Mouse (Mus musculus) heart, postnatal 4 days (tissue): ENCODE results near the gene Kcnma1. TPM values are rescaled to one million over a fixed set of nuclear protein-coding genes. Genes with fewer than 3 reads are reported as not detected.
A peak's percentile ranks its signal among the peaks of the same experiment; 100 is the strongest.

ENCODE experiments used
- DNase-seq: peaks from one replicate; pipeline ENCODE4 v3.0.0; 2021
- total RNA-seq, 2 experiments: library from RNA; stranded (reverse); gene quantifications; 2 replicates each; pipeline ENCODE4 v1.2.3; 2021

Kcnma1 gene
- total RNA-seq, 2 experiments from 2014 or later, result 0.43 to 0.48 TPM

DNA sequence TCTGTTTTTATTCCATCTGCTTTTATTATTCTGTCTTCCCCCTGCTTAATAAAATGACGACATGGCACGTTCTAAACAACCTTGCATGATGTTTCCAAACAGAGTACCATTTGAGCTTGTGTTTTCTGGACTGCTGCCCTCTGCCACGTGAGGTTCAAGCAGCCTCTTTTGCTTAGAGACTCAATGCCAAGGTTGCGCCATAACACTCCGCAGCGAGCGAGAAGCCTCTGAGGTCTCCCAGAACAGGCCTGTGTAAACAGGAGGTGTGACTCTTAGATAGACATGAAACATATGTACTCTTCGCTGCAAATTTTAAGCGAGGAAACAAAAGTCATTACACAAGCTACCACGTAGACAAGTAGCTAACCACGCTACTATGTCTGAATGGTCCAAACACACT lies 55.2 kb downstream of the Kcnma1 start:
- DNase-seq, result no peak

DNA sequence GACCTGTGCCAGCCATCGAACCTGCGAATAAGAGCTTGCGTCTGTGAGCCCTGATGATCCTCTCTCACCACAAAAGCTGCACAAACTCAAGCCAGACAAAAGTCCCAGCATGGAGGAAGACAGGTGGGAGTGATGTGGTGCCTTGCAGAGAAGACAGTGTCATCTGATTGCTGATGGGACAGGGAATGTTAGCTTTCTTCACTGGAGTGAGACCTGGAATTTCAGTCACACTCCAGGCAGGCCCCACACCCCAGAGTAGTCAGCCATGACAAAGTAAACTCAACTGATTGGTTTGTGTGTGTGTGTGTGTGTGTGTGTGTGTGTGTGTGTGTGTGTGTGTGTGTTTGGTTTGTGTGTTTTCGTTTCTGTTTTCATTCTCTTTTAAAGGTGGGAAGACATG lies 57.0 kb downstream of the Kcnma1 start:
- no peak for DNase-seq

DNA sequence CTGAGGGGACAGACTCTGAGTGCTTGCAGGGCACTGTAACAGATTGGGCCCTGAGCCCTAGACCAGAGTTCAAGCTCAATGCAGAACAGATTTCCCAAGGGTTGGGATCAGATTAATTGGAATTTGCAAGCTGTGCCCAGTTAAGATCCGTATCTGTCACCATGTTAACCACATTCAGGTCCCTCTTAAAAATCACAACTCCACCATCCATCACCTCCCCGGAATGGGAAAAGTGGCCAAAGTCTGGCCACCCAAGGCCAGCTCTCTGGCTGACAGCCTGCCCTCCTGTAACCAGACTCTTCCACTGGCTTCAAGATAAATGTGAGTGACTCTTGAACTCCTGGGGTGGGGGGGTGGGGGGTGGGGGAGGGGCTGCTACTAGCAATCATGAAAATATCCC lies 70.4 kb downstream of the Kcnma1 start:
- DNase-seq, result no peak

DNA sequence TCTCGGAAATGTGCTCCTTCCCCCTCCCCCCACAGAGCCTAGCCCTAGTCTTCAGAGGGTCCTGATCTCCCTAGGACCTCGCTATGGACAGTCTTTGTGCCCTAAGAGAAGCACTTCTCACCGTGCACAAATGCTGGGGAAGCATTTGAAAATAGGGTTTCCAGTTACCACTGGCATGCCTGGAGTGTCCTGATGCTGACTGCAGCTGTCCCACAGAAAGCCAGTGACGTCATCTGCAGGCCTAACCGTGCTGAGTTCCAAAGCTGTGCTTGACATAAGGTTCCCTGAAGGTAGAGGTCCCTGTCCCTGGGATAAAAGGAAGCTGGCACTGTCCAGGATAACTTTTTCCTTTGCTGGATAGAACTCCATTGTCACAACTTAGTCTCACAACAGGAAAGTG lies 71.1 kb downstream of the Kcnma1 start:
- no peak for DNase-seq

DNA sequence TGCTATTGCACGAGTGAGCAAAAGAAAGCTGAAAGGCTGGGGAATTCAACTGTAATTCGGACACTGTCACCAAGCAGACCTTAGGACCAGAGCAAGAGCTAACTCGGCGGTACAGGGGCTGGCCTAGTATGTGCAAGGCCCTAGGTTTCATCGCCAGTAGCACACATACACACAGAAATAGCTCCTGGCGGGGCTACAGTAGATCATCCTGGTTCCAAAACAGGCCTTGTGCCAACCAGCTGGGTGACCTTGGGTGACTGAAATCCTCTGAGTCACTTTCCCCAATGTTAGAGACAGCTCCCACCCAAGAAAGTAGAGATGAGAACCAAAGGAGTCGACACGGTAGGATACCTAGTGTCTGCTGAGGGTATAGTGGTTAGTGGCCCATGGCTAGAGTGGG lies 72.2 kb downstream of the Kcnma1 start:
- DNase-seq, result peak; percentile 61

DNA sequence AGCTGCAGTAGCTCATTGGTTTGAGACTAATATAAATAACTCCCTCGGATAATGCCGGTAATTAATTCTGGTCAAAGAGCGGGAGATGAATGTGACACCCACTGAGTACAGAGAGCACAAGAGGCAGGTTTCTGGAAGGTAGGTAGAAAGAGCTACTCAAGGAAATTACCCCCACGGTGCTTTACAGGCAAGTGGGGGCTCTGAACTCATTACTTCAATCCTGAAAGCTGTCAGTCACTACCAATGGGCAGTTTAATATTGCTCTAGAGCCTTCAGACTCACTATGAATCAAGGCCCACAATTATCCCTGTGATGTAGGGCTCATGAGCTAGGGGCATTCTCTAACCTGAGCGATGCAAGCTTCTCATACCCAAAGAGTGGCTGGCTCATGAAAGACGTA lies 79.3 kb downstream of the Kcnma1 start:
- no peak for DNase-seq

DNA sequence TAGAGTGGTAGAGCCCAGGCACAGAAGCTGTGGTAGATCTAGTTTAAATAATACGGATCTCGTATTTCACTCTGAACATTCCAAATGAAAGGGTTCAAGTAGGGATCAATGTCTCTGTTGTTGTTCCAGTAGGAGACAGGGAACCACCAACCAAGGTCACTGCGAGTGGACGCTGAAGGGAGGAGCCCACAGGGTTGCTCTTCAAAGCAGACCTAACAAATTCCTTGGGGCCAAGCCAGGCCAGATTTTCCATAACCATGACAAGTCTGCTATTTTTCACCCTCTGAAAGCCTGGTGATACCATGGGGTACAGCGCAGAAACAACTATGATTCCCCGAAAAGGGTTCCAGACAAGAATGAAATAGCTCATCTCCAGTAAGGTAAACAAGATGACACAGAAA lies 82.6 kb downstream of the Kcnma1 start:
- peak; percentile 16 for DNase-seq

DNA sequence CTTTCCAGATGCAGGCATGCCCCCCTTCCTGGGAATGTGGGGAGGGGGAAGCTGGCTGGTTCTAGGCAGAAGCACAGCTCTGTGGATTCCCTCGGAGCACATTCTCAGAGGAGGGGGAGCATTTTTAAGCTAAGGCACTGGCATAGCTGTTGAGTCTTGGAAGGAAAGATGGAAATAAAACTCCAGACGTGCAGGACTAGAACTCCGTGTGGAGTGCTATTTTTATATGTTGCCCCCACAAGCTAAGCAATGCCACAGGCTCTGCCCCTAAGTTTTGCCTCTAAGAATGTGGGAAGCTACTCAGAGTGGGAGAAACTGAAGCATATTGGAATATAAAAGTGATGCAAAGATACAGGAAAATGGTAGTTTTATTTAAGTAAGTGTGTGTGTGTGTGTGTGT lies 85.1 kb downstream of the Kcnma1 start:
- DNase-seq, result no peak

DNA sequence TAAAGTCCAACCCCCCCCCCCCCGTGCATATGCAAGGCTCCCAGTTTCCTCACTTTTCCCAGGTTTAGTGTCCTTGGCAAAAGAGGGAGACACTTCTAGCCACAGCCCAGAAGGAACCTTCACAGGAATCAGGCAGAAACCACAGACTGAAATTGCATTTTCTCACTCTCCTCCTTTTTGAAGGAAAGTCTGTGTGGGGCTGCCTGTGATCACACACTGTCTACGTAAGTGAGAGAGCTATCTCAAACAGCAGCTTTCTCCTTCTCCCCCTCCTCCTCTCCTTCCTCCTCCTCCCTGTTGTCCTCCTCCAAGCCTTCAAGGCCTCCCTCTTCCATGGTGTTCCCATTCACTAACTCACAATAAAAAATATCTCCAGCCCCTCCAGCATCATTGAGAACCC lies 90.9 kb downstream of the Kcnma1 start:
- DNase-seq, result no peak

DNA sequence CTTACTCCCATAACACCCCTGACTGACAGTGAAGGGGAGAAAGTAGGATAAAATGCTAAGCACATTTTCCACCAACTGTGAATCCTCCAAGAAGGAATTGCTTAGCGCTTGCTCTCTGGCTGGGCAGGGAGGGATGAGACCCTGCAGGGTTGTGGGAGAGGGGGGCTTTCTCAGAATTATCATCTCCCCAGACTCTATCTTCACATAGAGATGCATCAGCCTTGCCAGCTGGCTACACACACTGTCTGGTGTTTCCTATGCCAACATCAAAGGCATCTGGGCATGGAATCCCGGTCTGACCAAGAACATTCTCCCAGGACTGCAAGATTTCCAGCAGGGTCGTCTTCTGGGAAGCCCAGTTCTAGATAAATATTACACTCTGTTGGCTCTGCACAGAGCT lies 91.5 kb downstream of the Kcnma1 start:
- DNase-seq, result no peak

DNA sequence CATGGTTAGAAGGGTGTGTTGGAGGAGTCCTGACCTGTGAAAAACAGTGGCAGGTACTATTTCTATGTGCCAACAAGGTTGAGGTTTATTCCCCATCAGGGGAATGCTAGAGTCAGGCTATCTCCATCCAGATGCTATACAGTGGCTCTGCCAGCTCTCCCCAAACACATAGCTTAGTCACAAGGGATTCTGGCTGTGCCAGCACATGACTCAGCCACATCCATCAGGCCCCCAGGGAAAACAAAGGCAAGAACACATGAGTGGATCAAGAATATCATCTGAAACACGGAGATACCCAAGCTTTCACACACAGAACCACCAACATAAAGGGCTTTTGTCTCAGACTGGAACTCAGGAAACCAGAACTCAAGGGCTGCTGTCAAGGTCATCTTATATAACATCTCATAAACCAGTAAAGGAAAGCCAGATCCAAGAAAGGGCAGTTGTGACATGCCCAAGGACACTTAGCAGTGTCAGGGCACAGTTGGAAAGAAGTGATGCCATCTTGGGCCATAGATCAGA lies 103.1 kb downstream of the Kcnma1 start:
- DNase-seq, result no peak

DNA sequence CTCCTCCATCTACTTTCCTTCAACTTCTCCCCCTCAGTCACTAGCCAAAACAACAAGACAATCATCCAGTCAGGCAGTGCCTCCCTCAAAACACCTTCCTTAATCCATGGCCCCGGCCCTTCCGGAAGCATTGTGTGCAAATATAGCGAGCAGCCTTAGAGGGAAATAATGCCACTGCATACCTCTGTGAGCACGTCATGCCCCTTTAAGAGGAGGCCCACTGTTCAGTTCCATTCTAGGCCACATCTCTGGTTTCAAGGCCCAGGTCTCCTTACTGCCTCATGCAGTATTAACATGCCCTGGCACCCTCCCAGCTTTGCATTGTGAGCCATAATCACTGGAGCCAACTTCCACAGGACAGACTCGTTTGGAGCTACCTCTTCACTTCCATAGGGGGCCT lies 105.7 kb downstream of the Kcnma1 start:
- no peak for DNase-seq

DNA sequence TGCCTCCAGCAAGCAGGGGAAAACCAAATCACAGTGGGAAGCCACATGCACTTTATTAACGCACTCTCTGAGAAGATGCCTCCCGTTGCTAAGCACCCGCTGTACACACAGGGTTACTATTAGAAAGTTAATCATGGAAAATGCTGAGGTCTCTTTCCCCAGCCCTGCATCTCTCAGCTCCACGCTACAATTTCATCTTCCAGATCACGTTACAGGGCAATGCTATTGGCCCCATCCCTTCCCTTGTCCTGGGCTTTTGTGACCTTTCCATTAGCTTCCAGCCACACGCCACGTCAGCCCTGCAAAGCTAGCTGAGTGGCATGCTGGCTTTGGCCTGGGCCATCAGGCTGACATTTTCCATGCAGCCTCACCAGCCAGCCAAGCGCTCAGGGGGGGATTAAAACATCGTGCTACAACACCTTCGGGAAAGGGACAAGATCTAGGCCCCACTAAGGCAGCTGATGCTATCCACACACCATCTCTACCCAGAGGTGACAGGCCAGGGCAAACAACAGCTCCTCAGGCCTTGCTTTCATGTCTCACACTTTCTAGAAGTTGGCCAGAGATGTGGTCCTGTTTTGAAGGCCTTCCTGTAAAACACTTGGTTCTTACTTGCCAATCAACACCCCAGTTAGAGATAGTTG lies 111.5 kb downstream of the Kcnma1 start:
- no peak for DNase-seq

DNA sequence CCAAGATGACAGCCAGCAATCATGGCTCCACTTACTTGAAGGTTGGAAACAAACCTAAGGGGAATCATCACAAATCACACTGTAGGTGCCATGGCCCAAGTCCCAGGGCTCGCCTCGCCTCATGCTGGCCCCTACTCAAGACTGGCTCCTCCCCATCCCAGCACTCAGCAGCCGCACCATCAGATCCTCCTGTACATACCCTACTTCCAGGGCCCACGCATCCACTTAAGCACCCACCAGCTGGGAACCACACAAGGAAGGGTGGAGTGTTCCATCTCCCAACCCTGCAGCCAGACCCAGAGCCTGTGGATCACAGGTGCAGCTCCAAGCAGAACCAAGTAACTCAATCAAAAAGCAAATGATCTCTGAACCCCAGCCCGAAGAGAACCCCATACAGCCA lies 114.8 kb downstream of the Kcnma1 start:
- no peak for DNase-seq

DNA sequence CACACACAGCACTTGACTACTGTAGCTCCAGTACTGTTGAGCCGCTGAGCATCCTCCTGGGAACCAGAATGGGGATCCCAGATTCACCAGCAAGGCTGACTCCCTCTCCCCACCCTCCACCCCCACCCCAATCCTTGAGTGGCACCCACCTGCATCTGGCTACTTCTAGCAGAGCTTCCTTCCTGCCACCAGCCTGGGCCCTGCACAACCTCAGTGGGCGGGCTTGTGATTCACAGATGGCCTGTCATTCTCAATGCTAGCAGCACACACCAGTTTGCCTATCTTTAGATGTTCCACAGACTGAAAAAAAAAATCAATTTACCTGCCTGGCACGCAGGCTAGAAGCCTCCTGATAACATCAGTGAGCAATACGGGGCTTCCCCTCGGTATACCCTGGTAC lies 116.5 kb downstream of the Kcnma1 start:
- no peak for DNase-seq

DNA sequence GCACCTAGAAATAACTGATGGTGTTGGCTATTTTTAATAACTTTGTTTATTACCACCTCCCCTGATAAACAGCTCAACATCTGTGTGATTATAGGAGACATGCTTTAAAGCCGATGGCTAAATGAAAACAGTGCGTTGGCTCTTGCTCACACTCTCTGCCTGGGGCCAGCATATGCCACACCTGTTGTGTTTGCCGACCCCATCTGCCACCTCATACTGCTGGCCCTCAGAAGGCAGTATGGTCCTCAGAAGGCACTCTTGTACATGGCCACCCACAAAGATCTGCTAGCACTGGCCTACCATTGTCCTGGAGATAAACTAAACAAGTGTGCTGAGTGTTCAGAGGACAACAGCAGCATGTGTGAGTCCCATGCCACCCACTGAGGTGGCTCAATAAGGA lies 118.3 kb downstream of the Kcnma1 start:
- DNase-seq, result no peak

DNA sequence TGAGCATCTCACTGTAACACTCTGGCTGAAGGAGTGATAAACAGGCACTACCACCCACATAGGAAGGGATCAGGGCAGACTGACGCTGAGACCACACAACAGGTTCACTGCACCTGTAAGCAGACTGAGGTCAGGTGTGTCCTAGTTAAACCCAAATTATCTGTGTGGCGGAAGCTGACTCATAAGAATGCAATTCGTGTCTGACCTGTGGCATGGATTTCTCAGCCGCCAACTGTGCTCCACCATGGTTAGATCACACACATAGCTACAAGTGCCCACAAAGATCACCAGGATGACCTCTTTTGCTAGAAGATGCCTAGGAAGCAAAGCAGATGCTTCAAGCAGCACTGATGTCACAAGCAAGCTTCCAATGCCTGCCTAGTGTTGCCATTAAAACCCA lies 128.2 kb downstream of the Kcnma1 start:
- no peak for DNase-seq

DNA sequence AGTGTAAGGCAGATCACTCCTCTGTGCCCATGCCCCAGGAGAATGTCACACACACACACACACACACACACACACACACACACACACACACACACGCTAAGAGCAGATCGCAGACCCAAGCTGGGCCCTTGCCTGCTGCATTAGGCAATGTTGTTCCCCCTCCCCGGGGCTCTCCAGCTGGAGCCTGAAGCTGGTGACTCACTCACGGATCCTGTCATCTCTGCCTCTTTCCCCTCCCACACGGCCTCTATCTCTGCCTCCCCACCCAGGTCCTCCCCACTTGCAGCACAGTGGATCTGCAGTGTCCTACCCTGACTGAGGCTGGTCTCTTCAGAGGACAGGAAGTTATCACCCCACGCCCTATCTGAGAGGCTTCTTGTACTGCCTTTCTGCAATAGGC lies 128.8 kb downstream of the Kcnma1 start:
- peak; percentile 54 for DNase-seq

DNA sequence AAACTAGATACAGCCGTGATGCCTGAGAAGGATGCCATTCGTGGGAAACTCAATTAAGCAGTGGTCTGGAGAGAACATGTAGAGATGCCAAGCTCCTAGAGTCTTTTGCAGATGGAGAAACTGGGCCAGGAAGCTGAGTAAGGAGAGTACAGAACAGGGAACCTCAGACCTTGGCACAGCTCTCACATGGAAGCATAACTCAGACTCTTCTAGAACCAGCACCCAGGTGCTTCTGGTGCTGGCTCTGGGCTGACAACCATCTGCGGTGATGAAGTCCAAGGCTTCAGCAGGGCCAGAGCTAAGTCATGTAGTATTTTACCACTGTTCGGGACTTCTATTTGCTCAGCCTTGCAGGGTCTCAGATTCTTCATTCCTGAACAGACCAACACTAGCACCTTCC lies 129.2 kb downstream of the Kcnma1 start:
- DNase-seq, result no peak

DNA sequence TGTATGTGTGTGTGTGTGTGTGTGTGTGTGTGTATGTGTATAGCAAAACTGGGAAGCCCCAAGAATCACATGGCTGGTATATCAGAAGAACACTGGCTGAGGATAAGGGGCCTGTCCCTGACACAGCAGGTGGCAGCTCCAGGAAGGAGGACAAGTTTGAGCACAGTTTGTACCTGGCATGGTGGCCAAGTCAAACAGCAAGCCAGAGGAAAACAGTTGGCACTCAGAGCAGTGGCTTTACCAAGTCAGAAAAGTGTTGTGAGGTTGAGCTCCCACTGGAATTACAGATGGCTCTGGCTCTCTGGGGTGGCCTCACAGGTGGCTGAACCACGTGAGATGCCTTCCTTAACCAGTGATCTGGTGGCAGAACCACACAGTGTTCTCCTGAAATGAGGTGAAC lies 132.3 kb downstream of the Kcnma1 start:
- DNase-seq, result no peak

DNA sequence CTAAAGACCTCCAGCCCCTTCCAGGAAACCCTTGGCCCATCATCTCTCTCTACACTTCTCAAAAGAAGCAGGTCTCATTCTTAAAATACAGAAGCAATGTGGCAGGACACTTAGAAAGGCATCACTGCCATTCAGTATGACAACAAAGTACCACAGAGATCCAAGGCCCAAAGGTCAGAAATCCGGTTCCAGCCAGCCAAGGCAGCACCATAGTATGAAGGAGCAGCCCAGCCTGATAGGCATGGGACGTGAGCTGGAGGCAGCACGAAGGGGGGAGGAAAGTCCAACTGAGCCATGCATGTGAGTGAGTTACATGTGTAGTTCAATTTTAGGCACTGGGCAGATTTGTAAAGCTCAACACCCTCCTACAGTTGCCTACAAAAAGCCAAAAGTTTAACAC lies 135.0 kb downstream of the Kcnma1 start:
- DNase-seq, result no peak

DNA sequence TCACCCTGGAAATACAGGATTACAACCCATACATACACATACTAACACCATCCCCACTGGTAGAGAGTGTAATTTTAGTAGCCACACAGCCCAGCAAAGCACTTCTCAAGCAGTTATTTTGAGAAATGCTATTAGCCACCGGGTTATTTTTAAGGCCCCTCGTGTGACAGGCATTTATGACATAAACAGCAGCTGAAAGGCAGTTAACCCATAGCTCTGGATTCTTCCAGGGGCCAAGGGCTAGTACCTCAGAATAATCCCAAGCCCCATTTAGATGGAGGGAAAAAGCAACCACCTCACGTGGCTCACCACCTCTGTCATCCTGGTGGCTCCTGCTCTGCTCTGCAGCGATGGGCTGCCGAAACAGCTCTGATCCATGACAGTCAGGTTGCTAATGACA lies 136.7 kb downstream of the Kcnma1 start:
- no peak for DNase-seq

DNA sequence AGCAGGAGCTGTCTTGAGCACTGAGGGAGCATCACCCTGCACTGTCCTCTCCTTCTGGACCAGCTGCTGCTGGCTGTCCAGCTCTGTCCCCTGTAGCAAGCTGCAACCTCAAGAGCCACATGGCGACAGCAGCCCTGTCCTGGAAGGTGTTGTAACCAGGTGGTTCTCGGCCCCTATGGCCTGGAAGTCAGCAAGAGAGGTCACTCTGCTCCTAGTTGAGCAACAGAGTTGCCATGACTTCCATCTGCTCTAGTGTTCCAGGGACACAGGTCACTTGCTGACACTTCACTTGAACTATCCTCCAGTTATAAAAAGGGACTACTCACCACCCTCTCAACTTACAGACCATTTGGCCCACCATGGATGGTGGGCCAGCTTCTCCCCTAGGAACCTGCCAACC lies 139.7 kb downstream of the Kcnma1 start:
- no peak for DNase-seq

DNA sequence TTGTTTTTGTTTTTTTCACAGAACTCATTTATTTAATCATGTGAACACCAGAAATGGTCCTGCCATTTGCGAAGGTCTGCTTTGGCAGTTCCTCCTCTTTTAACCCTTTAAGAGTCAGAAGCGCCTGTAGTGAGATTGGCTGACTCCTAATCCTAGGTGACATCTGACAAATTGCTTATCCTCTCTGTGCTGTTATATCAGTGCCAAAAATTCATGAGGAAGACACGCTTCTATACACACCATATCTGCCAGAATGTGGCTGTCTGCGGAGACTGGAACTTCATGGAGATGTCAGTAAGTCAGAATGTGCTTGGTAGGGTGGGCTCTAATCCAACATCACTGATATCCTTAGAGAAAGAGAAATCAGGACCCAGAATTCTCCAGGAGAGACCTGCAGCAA lies 157.3 kb downstream of the Kcnma1 start:
- DNase-seq, result no peak

DNA sequence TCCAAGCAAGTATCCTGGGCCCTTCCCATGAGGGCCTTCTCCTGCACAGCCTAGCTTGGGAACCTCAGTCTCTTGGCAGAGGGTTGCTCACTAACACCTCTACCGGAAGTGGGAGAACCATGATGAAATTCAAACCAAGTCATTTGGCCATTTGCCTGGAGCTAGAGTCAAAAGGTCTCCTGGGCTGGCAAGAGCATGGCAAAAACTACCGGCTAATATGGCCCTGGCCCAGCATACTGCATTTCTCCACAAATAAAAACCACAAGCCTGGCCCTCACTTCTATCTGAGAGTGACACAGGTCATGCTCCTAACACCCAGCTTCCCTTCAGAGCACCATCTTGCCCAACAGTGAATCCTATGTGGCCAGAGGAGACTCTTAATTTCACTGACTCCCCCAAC lies 159.3 kb downstream of the Kcnma1 start:
- DNase-seq, result peak; percentile 14
